Mouse (Mus musculus) mouse embryonic stem cell (cell line): ENCODE results near the gene Galnt13.
"Not testable (repeated sequence)": the region's sequence is repeated elsewhere in the genome, so short reads cannot be mapped to it uniquely, and the experiment has no call there.

Experiments
- in situ Hi-C, 2 experiments: fragments of 300-500 bp; cut with MboI; formaldehyde crosslinking; loops; 1 replicate in 1 of 2; 3 replicates in 1 of 2; pipeline ENCODE4 v1.14.3; 2019 to 2020; ENCODE audit warnings: low sequenced_read_pairs in 2 of 2, low pct_unique_long_range_greater_than_20kb in 1 of 2, mixed read lengths in 1 of 2; ENCODE audit not compliant: unreplicated experiment in 1 of 2

Galnt13 gene

GRCm38 (mm10) chr2:54435937-54436735, at the start of gene Galnt13:
Gene Galnt13, plus strand, starts transcription at chr2:54436317.
- in situ Hi-C loops: no loop called here

- in situ Hi-C loops: no loop called here
Observed at GRCm38 (mm10) chr2:54431060-54431459, 5.1 kb upstream of the Galnt13 start.

DNA sequence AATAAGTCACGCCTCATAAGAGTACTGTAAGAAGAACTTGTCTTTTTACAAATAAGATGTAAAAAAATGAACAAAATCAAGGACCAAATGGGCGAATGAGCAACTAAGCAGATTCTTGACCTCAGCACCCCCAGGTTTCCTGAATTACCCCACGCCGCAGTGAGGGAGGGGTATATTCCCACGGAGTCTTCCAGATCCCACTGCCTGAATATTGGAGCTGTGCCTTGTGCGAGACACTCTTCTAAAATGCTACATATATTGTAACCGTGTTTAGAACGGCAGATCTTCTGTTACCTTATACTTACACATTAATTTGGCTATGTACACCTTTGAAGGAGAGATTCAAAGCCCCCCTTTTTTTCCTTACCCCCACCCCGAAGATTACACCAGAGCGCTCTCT, 737 bp upstream of the Galnt13 start:
- in situ Hi-C loops: no loop called here

DNA sequence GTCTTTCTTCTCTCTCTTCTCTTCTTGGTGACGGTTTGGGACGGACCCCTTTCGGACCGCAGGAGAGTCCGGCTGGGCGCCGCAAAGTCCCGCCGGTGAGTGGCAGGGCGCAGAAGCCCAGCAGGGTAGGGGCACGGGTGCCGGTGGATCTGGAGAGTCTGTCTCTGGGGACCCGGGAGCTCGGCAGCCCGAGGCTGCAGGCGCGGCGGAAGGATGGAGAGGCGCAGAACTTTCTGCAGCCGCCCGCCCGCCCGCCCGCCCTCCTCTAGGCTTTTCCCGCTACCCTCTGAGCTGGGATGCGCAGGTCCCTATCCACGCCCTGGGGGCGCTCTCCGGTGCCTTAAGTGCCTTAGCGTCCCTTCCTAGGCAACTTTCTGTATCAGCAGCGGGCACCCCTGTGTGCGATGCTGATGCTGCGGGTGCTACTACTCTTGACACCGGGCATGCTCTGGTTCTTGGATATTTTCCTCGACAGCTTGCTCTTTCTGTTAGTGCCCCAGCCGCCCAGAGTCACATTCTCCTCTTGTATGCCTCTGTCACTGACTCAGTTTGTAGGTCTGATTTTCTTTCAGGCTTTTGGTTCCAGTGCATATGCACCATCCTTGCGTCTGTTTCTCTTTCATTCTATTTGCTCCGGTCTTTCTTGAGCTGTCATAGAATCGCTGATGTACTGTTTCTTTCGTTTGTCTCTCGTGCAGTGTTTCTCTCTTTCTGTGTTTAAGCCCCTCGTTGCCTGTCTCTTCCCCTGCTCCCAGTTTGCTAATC, 801 bp downstream of the Galnt13 start:
- in situ Hi-C loops: no loop called here

- in situ Hi-C loops: no loop called here
Observed at GRCm38 (mm10) chr2:54437501-54437830, 1.3 kb downstream of the Galnt13 start.

GRCm38 (mm10) chr2:54442734-54443500, 6.8 kb downstream of the Galnt13 start:
- in situ Hi-C loops: no loop called here

DNA sequence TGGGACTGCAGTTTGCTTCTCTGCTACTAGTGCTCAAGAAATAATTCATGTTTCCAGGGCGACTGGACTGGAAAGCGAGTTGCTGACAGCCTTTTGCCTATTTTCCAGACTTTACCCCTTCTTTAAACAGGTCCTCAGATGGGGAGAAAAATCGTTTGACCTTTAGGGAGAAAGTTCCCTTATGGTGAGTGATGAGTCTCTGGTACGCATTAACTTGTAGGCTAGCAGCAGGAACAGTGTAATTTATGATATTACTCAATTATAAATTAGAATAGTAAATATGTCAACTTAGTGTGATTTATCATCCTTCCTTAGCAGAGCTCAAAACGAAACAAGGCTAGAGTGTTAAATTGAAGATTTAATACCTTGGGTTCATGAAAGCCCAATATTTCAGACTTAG, 47.3 kb downstream of the Galnt13 start:
- in situ Hi-C loops: no loop called here

GRCm38 (mm10) chr2:54522989-54523388, 86.9 kb downstream of the Galnt13 start:
- in situ Hi-C loops: no loop called here

- in situ Hi-C loops: no loop called here
Observed at GRCm38 (mm10) chr2:54527073-54527472, 91.0 kb downstream of the Galnt13 start.

DNA sequence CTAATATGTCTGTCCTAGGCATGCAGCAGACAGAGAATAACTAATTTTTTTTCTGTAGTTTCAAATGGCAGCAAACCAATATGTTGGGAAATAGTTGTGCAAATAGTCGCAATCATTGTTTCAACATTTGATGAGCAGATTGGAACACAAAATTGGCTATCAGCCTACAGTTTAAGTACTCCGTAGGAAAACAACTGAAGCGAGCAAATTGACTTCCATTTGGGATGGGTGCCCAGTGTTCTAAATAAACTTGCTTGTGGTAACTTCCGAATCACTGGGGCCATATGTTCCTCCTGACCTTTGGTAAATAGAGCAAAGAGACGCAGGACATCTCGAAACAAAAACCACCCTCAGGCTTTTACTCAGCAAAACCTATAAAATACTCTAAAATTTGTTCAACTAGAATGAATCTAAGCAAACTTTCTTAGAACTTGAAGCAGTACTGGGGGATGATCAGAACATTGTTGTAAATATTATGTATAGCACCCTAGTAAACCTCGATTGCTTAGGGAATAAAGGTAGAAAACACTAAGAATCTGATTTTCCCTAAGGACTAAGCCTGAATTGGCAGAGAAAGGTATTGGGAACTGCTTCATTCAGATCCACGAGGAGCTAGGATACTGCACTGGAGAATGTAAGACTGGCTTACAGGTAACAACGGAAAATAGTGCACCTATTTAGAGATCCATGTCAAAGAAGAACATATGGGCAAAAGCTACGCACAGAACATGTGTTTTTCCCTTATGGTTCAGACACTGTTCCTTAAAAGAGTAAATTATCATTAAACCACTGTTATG, 122.4 kb downstream of the Galnt13 start:
- in situ Hi-C loops: no loop called here

GRCm38 (mm10) chr2:54565068-54565467, 129.0 kb downstream of the Galnt13 start:
- in situ Hi-C loops: no loop called here

- in situ Hi-C loops: no loop called here
Observed at GRCm38 (mm10) chr2:54567186-54567585, 131.1 kb downstream of the Galnt13 start.

GRCm38 (mm10) chr2:54567632-54568031, 131.5 kb downstream of the Galnt13 start:
- in situ Hi-C loops: no loop called here

DNA sequence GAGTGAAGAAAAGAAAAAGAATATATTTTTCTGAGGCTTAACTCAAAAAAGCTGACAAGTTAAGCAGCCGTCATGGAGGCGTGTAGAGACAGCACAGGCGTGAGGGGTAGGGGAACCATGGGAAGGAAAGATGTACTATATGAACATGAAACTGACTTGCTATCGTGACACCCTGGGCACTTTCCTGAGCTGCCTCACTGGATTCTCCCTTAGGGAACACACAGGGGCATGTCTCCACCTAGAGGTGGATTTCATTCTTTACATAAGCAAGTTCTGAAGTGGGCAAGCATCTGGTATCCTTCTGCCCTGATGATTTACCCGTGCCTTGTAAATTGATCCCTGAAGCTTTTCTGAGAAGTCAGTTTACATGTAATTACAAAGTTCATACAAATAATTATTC, 277.7 kb downstream of the Galnt13 start:
- in situ Hi-C loops: not testable (repeated sequence)

- in situ Hi-C loops: no loop called here
Observed at GRCm38 (mm10) chr2:54751232-54751631, 315.1 kb downstream of the Galnt13 start.

DNA sequence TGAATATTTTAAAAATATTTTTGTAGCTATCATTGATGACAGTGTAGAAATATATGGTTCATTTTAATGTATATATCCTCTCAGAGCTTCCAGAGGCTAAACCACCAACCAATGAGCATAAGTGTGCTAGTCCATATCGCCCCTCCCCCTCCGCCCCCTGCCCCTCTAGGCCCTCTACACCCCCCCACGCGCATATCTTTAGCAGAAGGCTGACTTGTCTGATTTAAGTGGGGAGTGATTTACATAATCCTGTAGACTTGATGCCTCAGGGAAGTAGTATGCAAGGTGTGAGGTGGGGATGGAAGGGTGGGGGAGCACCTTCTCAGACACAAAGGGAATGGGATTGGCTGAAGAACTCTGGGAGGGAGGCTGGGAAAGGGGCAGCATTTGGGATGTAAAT, 323.7 kb downstream of the Galnt13 start:
- in situ Hi-C loops: no loop called here

DNA sequence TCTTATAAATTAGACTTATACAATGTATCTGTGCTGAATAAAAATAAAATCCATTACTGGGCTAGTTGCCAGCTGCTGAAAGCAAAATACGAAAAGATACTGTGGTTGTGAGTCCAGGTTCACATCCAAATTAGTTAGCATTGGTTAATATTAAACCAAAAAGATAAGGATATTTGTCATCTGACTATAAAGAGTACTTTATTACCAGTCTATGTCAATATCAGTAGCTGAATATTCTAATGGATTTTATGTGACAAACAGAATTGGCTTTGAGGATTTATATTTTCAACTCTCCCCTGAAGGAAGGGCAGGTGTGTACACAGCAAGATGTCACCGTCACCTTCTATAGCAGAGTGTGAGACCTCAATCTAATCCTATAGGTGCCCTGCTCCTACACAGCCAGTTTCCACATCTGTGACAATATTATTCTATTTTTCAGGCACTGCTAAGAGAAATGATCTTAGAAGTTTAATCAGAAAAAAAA, 342.7 kb downstream of the Galnt13 start:
- in situ Hi-C loops: no loop called here

DNA sequence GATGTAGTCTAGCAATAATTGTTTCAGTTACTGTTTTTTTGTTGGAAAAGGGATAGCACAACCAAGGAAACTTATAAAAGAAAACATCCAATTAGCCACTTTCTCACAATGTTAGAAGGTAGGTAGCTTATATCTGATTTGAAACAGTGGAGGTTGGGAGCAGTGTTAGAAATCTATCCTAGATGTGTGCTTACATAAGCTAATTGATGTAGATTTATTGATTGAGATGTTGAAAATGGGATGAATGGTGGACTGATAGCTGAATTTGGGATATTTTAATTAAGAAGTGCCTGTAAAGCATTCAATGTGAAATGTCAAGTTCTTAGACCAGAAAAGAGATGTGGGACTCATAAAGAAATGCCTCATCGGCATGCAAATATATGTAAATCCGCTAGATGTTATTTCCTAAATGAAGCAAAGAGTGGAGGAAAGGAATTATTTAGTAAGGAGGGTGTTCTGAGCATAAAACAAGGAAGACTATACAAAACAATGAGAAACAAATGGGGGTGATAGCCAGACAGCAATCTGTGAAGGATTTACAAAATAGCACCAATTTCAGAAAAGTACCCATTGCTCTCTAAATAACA, 377.6 kb downstream of the Galnt13 start:
- in situ Hi-C loops: no loop called here
